Mouse (Mus musculus) embryonic facial prominence, embryonic 11.5 days (tissue): ENCODE results near the gene Sbk3. TPM values are rescaled to one million over a fixed set of nuclear protein-coding genes. Genes with fewer than 3 reads are reported as not detected.

Experiments
- ATAC-seq: fragments of 200-750 bp; cut with Nextera tagmentation; replicated peaks from 2 replicates; pipeline ENCODE4 v1.8.0; 2017; ENCODE audit warnings: low read depth; ENCODE audit not compliant: insufficient number of reproducible peaks, low FRiP score, low TSS enrichment
- DNase-seq: peaks from one replicate; pipeline ENCODE4 v3.0.0-alpha.2; 2015; ENCODE audit warnings: low spot score
- H3K27ac ChIP-seq: fragments of 300-500 bp; sonication (generic); replicated peaks from 2 replicates; pipeline ENCODE4 v1.5.1; 2014; ENCODE audit warnings: mild to moderate bottlenecking, low read depth, low read length, control low read depth
- H3K27me3 ChIP-seq: fragments of 300-500 bp; sonication (generic); 2 replicates; pipeline ENCODE4 v1.6.1; 2014; ENCODE audit warnings: mild to moderate bottlenecking, low read length, moderate library complexity, mixed read lengths; ENCODE audit not compliant: control insufficient read depth, insufficient read depth
- H3K36me3 ChIP-seq: fragments of 300-500 bp; sonication (generic); replicated peaks from 2 replicates; pipeline ENCODE4 v1.6.1; 2014; ENCODE audit warnings: low read depth, mild to moderate bottlenecking, low read length, moderate library complexity, mixed read lengths; ENCODE audit not compliant: control insufficient read depth, insufficient read depth
- H3K4me1 ChIP-seq: fragments of 300-500 bp; sonication (generic); 2 replicates; pipeline ENCODE4 v1.6.1; 2014; ENCODE audit warnings: low read length, mixed read lengths; ENCODE audit not compliant: control insufficient read depth, insufficient read depth
- H3K4me2 ChIP-seq: fragments of 300-500 bp; sonication (generic); 2 replicates; pipeline ENCODE4 v1.6.1; 2014; ENCODE audit warnings: low read depth, mild to moderate bottlenecking, control low read depth, low read length, moderate library complexity
- H3K4me3 ChIP-seq: fragments of 300-500 bp; sonication (generic); 2 replicates; pipeline ENCODE4 v1.5.1; 2014; ENCODE audit warnings: low read depth, low read length, control low read depth
- H3K9ac ChIP-seq: fragments of 300-500 bp; sonication (generic); replicated peaks from 2 replicates; pipeline ENCODE4 v1.6.1; 2014; ENCODE audit warnings: mild to moderate bottlenecking, control low read depth, low read length
- H3K9me3 ChIP-seq: fragments of 300-500 bp; sonication (generic); replicated peaks from 2 replicates; pipeline ENCODE4 v1.6.1; 2016; ENCODE audit warnings: mild to moderate bottlenecking, low read length, inconsistent platforms, mixed read lengths; ENCODE audit not compliant: control insufficient read depth
- WGBS: fragments of 180-500 bp; shearing (Covaris S2); extraction: QIAGEN DNeasy Blood & Tissue Kit; methylation state at CpG from one replicate; pipeline ENCODE4 v1.1.7; 2014; 5-methylcytosine and 5-hydroxymethylcytosine counted together
- polyA plus RNA-seq: library from polyadenylated mRNA; unstranded; fragments of >200 nt; fragmentation: Nextera tagmentation; extraction: Ambion mirVana; gene quantifications from 2 replicates; pipeline ENCODE4 v1.2.1, GENCODE M21; 2014

Gene Sbk3
- polyA plus RNA-seq, 1 experiment from 2014 or later: 0.06 TPM

DNA sequence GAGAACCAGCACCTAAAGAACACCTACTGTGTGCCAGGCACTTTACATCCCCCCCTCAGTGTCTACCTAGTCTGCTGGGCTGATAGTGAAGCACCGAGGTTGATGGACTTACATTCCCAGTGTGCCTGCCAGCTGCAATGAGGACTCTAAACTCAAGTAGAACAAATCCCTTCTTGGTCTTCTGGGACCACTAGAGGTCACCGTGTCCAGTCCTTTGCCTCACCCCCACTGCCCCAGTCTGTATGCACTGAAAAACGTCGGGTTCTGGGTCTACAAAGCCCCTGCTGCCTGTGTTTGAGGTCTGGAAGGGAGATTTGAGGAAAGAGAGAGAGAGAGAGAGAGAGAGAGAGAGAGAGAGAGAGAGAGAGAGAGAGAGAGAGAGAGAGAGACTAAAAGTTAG lies 46.5 kb downstream of the Sbk3 start:
- 4% methylated on average over 4 of the region's 4 CpGs for WGBS
- no peak for ATAC-seq
- Histone ChIP-seq H3K4me3 (peak overlapping the region; percentile 21), H3K4me1 (peaks cover 25% of the 10 kb centered on the region), H3K36me3 (peaks cover 8% of the 10 kb centered on the region), H3K27me3 (no peaks in the 10 kb centered on the region), H3K9me3 (no peaks in the 10 kb centered on the region), H3K4me2 (peak overlapping the region; percentile 53), H3K27ac (peak overlapping the region; percentile 87), H3K9ac (peak overlapping the region; percentile 68)
- DNase-seq: peak; percentile 28

GRCm38 (mm10) chr7:4923586-4924364 lies 47.2 kb downstream of the Sbk3 start:
- Histone ChIP-seq H3K9me3 (no peaks in the 10 kb centered on the region), H3K4me3 (peak overlapping the region; percentile 21), H3K36me3 (peaks cover 8% of the 10 kb centered on the region), H3K4me2 (peak overlapping the region; percentile 53), H3K27me3 (no peaks in the 10 kb centered on the region), H3K4me1 (peaks cover 25% of the 10 kb centered on the region), H3K9ac (peak overlapping the region; percentile 68), H3K27ac (peak overlapping the region; percentile 87)
- ATAC-seq: no peak
- WGBS: 4% methylated on average over 37 of the region's 37 CpGs
- DNase-seq: peak; percentile 59

DNA sequence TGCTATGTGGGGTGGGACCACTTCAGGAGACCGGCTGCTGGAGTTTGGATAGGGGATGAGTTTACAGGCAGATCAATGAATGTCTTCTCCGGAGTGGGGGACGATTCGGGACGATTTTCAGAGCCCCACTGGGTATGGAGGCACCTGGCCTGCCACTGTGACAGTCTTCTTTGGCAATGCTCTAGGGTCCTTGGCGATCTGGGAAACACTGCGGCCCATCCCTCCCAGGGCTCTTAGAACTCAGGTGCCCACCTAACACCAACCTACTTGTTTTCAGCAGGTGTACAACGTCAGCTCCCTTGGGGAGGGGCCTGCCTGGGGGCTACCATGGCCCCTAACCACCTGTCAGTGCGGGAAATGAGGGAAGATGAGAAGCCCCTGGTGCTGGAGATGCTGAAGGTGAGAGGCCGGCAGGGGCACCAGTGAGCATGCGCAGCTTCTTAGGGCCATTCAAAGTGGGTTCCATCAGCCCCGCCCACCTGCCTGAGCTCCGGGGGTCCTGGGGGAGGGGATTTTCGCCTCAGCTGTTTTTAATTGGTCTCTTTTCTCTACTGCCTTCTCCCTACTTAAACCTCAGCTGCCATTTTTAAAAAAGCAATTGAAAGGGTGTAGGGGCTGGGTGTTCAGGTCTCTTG lies 47.9 kb downstream of the Sbk3 start:
- WGBS: under 1% methylated on average over 14 of the region's 14 CpGs

GRCm38 (mm10) chr7:4922508-4922907 lies 48.5 kb downstream of the Sbk3 start:
- Histone ChIP-seq H3K4me1 (peaks cover 25% of the 10 kb centered on the region), H3K4me3 (peak overlapping the region; percentile 23), H3K27me3 (no peaks in the 10 kb centered on the region), H3K9ac (peak overlapping the region; percentile 50), H3K27ac (peak overlapping the region; percentile 87), H3K4me2 (peak overlapping the region; percentile 53), H3K36me3 (peaks cover 8% of the 10 kb centered on the region), H3K9me3 (no peaks in the 10 kb centered on the region)
- peak; percentile 90 for DNase-seq
- peak; percentile 21 for ATAC-seq
- under 1% methylated on average over 14 of the region's 14 CpGs for WGBS

More for the DNA sequence above, 47.9 kb downstream of the Sbk3 start:
- H3K27me3 ChIP-seq: no peaks in the 10 kb centered on the region
- DNase-seq (peak; percentile 91), ATAC-seq (peak; percentile 11)
- peak overlapping the region; percentile 50 for H3K9ac ChIP-seq
- H3K4me1 ChIP-seq: peaks cover 25% of the 10 kb centered on the region
- H3K9me3 ChIP-seq: no peaks in the 10 kb centered on the region
- peak overlapping the region; percentile 87 for H3K27ac ChIP-seq
- H3K4me2 ChIP-seq: peak overlapping the region; percentile 53
- peaks cover 8% of the 10 kb centered on the region for H3K36me3 ChIP-seq
- peak overlapping the region; percentile 23 for H3K4me3 ChIP-seq

DNA sequence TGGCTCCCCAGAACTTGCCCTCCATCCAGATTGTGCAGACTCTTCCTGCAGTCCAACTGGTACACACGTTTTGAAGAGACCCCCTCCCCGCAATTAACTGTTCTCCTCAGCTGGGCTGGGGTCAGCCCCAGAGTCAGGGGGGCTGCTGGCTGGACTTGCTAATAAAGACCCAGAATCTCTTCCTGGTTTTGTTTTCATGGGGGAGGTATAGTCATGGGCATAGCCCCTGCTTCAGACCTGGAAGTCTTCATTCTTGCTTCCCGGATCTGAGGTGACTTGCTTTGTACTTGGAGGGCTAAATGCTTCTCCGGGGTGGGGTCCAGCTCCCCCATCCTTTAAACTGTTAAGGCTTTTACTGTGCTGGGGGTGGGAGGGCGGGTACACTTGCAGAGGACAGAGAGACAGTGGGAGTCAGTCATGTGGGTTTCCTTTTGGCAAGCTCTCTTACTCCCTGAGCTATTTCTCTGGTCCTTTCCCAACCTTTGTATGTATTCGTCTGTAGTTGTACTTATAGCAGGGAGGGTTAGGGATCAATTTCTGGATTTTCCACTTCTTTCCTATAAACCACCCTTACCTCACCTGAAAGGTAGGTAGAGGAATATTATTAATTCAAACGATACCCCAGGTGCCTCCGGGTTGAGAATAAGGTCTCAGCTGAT lies 49.0 kb downstream of the Sbk3 start, which contains the start of gene Nat14:
Nat14 (plus strand) TSS at position 205 of the 659 bp plus-strand sequence.
- DNase-seq (no peak), ATAC-seq (no peak)
- Histone ChIP-seq H3K4me3 (peak within 1 kb of the TSS; percentile 23), H3K4me1 (peaks cover 25% of the 10 kb centered on the region), H3K4me2 (peak within 1 kb of the TSS; percentile 53), H3K9ac (peak within 1 kb of the TSS; percentile 50), H3K27me3 (no peaks in the 10 kb centered on the region), H3K9me3 (no peaks in the 10 kb centered on the region), H3K36me3 (peaks cover 8% of the 10 kb centered on the region), H3K27ac (peak within 1 kb of the TSS; percentile 87)
- whole genome bisulfite sequencing: 30% methylated on average over 8 of the region's 8 CpGs

DNA sequence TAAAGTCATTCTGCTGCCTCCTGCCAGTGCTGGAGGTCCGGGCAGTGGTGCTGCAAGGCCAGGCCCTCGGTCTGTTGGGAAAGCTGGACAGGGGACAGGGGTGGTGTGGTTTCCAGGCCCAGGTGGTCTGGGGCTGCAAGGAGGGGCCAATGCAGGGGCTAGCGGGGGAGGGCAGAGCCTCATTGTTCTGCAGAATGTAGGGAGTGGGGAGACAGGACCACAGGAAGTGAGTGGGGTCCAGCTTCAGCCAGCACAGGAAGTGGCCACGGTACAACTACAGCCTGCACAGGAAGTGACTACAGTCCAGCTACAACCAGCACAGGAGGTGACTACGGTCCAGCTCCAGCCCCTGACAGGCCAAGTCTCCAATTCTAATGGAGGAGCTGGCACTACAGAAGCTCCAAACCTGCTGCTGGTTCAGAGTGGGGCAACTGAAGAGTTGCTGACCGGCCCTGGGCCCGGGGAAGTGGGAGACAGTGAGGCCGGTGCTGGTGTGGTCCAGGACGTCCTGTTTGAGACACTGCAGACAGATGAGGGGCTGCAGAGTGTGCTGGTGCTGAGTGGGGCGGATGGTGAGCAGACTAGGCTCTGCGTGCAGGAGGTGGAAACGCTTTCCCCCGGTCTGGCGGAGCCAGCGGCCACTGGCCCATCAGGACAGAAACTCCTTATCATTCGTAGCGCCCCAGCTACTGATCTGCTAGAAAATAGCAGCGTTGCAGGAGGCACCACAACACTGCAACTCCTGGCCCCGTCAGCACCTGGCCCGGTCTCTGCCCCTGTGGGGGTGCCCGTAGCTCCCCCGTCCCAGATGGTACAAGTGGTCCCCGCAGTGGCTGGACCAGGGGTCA lies 49.8 kb downstream of the Sbk3 start:
- DNase-seq (no peak), ATAC-seq (no peak)
- H3K36me3 ChIP-seq: peaks cover 8% of the 10 kb centered on the region
- 59% methylated on average over 23 of the region's 23 CpGs for whole genome bisulfite sequencing
- H3K27me3 ChIP-seq: no peaks in the 10 kb centered on the region
- no peaks in the 10 kb centered on the region for H3K9me3 ChIP-seq
- 0 out of 2 replicates have a peak overlapping the region, but pooled peaks have one; percentile 9 for H3K9ac ChIP-seq
- no peak overlapping the region for H3K4me3 ChIP-seq
- peak overlapping the region; percentile 65 for H3K27ac ChIP-seq
- H3K4me2 ChIP-seq: no peak overlapping the region; the same call in 1 of the 2 replicates
- peaks cover 25% of the 10 kb centered on the region for H3K4me1 ChIP-seq

GRCm38 (mm10) chr7:4920496-4920895 lies 50.5 kb downstream of the Sbk3 start:
- Histone ChIP-seq H3K4me3 (no peak overlapping the region), H3K9me3 (no peaks in the 10 kb centered on the region), H3K27me3 (no peaks in the 10 kb centered on the region), H3K9ac (no peak overlapping the region), H3K36me3 (peaks cover 8% of the 10 kb centered on the region), H3K4me2 (no peak overlapping the region), H3K4me1 (peaks cover 18% of the 10 kb centered on the region), H3K27ac (peak overlapping the region; percentile 65; the same call in 1 of the 2 replicates)
- DNase-seq (no peak), ATAC-seq (no peak)
- 90% methylated on average over 19 of the region's 19 CpGs for WGBS
